Mouse (Mus musculus) adrenal gland, adult 18-20 months (tissue): ENCODE data around the gene Hilpda. TPM values are rescaled to one million over a fixed set of nuclear protein-coding genes. Genes with fewer than 3 reads are reported as not detected.

Experiments
- total RNA-seq, 2 experiments: library from RNA; stranded (reverse); gene quantifications; 1 replicate in 1 of 2; 2 replicates in 1 of 2; pipeline ENCODE4 v1.2.3; 2021

The Hilpda gene
- total RNA-seq, 2 experiments from 2014 or later, result 3.9 to 6.7 TPM

Other genes with a start within 250 kb of the Hilpda start
- gene Lep, start 212.3 kb upstream of the Hilpda start, total RNA-seq, result 10 to 100 TPM in 1 of 2 experiments, under 1 TPM in 1; 0.83 to 56.5 TPM
- 10 to 100 TPM; 32.4 to 34.3 TPM for gene Rbm28, start 107.5 kb upstream of the Hilpda start, total RNA-seq
- 1 to 10 TPM; 1.3 to 3.9 TPM for gene Prrt4, start 92.9 kb upstream of the Hilpda start, total RNA-seq
- 10 to 100 TPM; 49.6 to 63.7 TPM for gene Impdh1, start 56.1 kb upstream of the Hilpda start, total RNA-seq
- not detected for gene Fam71f2, start 7.1 kb downstream of the Hilpda start, total RNA-seq
- gene Fam71f1, start 46.7 kb downstream of the Hilpda start, total RNA-seq, result not detected
- gene Calu, start 75.6 kb downstream of the Hilpda start, total RNA-seq, result 100 to 1,000 TPM; 134 to 139 TPM
- gene Opn1sw, start 116.0 kb downstream of the Hilpda start, total RNA-seq, result not detected
- gene Ccdc136, start 123.8 kb downstream of the Hilpda start, total RNA-seq, result 1 to 10 TPM; 4.7 to 5.5 TPM
- gene Flnc, start 160.8 kb downstream of the Hilpda start, total RNA-seq, result 1 to 10 TPM; 2.6 to 4.6 TPM
- gene Atp6v1f, start 195.2 kb downstream of the Hilpda start, total RNA-seq, result 100 to 1,000 TPM; 231 to 238 TPM
- gene Atp6v1fnb, start 198.9 kb downstream of the Hilpda start, total RNA-seq, result under 1 TPM in 1 of 2 experiments, not detected in 1; 0.93 TPM
- gene Kcp, start 235.5 kb downstream of the Hilpda start, total RNA-seq, result 1 to 10 TPM; 2.4 to 7.9 TPM